Mouse (Mus musculus) G1E (cell line): ENCODE measurements at regions not wholly inside any gene's neighbourhood (a gene's known extent, or its start where the extent isn't known, plus 50 kb on each side); places are given as distances from the start of the nearest gene placed in this dataset.

Experiments
- ATAC-seq: 2 replicates; pipeline ENCODE4 v1.8.0; 2016; ENCODE audit warnings: mild to moderate bottlenecking; ENCODE audit not compliant: insufficient number of reproducible peaks, poor library complexity, low FRiP score, severe bottlenecking; ENCODE audit errors: extremely low read depth
- DNase-seq: peaks from one replicate; pipeline ENCODE4 v3.0.0; 2012; ENCODE audit warnings: low spot score
- H3K27me3 ChIP-seq: 2 replicates; pipeline ENCODE4 v1.6.1; 2012; ENCODE audit warnings: mild to moderate bottlenecking, low read length, inconsistent platforms; ENCODE audit not compliant: insufficient read depth
- H3K36me3 ChIP-seq: replicated peaks from 2 replicates; pipeline ENCODE3; 2012; ENCODE audit warnings: mild to moderate bottlenecking, inconsistent platforms
- H3K4me1 ChIP-seq: 2 replicates; pipeline ENCODE4 v1.6.1; 2012; ENCODE audit warnings: low read depth, low read length, inconsistent platforms, mixed read lengths; ENCODE audit not compliant: insufficient read depth
- H3K4me3 ChIP-seq: 2 replicates; pipeline ENCODE4 v1.5.1; 2012; ENCODE audit warnings: low read depth, mild to moderate bottlenecking, inconsistent platforms, low read length, moderate library complexity, mixed read lengths
- H3K9me3 ChIP-seq: replicated peaks from 2 replicates; pipeline ENCODE4 v1.6.1; 2012; ENCODE audit warnings: inconsistent platforms
- CTCF ChIP-seq: IDR thresholded peaks from 2 replicates; pipeline ENCODE4 v1.5.1; 2012; ENCODE audit warnings: low read depth, low read length, inconsistent platforms, mixed read lengths
- GATA1 ChIP-seq: IDR thresholded peaks from 2 replicates; pipeline ENCODE4 v1.6.1; 2012; ENCODE audit warnings: borderline replicate concordance, low read length, inconsistent platforms, mixed read lengths
- GATA2 ChIP-seq: IDR thresholded peaks from 2 replicates; pipeline ENCODE4 v1.6.1; 2012; ENCODE audit warnings: low read depth, low read length, inconsistent platforms, borderline replicate concordance
- POLR2AphosphoS5 ChIP-seq: IDR thresholded peaks from 2 replicates; pipeline ENCODE4 v1.6.1; 2012; ENCODE audit warnings: low read depth, low read length, inconsistent platforms; ENCODE audit not compliant: insufficient replicate concordance
- TAL1 ChIP-seq: conservative IDR thresholded peaks from 2 replicates; pipeline ENCODE4 v1.6.1; 2012; ENCODE audit warnings: low read depth, low read length, inconsistent platforms, mixed read lengths

- H3K36me3 ChIP-seq: no peaks in the 10 kb centered on the region
- TF ChIP-seq GATA2: no peak
- TF ChIP-seq CTCF: no peak
- TF ChIP-seq TAL1: no peak
- no peak for TF ChIP-seq GATA1
- TF ChIP-seq POLR2AphosphoS5: no peak
- no peaks in the 10 kb centered on the region for H3K9me3 ChIP-seq
- ATAC-seq (no peak), DNase-seq (no peak)
- no peaks in the 10 kb centered on the region for H3K4me1 ChIP-seq
- no peaks in the 10 kb centered on the region for H3K27me3 ChIP-seq
- no peak overlapping the region for H3K4me3 ChIP-seq
Measured at GRCm38 (mm10) chr4:10242117-10242516, 632.2 kb upstream of the 2610301B20Rik start.

- Histone ChIP-seq H3K4me3 (no peak overlapping the region), H3K27me3 (no peaks in the 10 kb centered on the region), H3K36me3 (no peaks in the 10 kb centered on the region), H3K4me1 (no peaks in the 10 kb centered on the region), H3K9me3 (no peaks in the 10 kb centered on the region)
- no peak for DNase-seq
- no peak for ATAC-seq
- no peak for TF ChIP-seq TAL1
- TF ChIP-seq GATA2: no peak
- TF ChIP-seq CTCF: no peak
- TF ChIP-seq POLR2AphosphoS5: no peak
- TF ChIP-seq GATA1: no peak
Measured at GRCm38 (mm10) chr4:10242909-10243308, 631.4 kb upstream of the 2610301B20Rik start.

- DNase-seq: no peak
- Histone ChIP-seq H3K27me3 (0 out of 2 replicates have a peak, but pooled peaks cover 4% of the 10 kb centered on the region), H3K4me3 (no peak overlapping the region), H3K4me1 (no peaks in the 10 kb centered on the region), H3K36me3 (no peaks in the 10 kb centered on the region), H3K9me3 (no peaks in the 10 kb centered on the region)
- TF ChIP-seq CTCF (no peak), POLR2AphosphoS5 (no peak), TAL1 (no peak), GATA2 (no peak), GATA1 (no peak)
- ATAC-seq: no peak
Measured at GRCm38 (mm10) chr4:10254029-10254690, 620.1 kb upstream of the 2610301B20Rik start.

- no peak for TF ChIP-seq GATA2
- TF ChIP-seq TAL1: no peak
- TF ChIP-seq CTCF: no peak
- no peak for TF ChIP-seq GATA1
- no peak for TF ChIP-seq POLR2AphosphoS5
- H3K36me3 ChIP-seq: no peaks in the 10 kb centered on the region
- 0 out of 2 replicates have a peak, but pooled peaks cover 4% of the 10 kb centered on the region for H3K27me3 ChIP-seq
- DNase-seq: no peak
- no peaks in the 10 kb centered on the region for H3K4me1 ChIP-seq
- no peak overlapping the region for H3K4me3 ChIP-seq
- ATAC-seq: no peak
- H3K9me3 ChIP-seq: no peaks in the 10 kb centered on the region
Measured at GRCm38 (mm10) chr4:10257537-10257936, 616.8 kb upstream of the 2610301B20Rik start.

- H3K9me3 ChIP-seq: no peaks in the 10 kb centered on the region
- no peak for ATAC-seq
Measured at GRCm38 (mm10) chr4:10260351-10260750, 613.9 kb upstream of the 2610301B20Rik start.

GRCm38 (mm10) chr4:10265942-10266341 is 608.4 kb upstream of the 2610301B20Rik start:
- Histone ChIP-seq H3K27me3 (no peaks in the 10 kb centered on the region), H3K4me3 (no peak overlapping the region), H3K9me3 (no peaks in the 10 kb centered on the region), H3K4me1 (no peaks in the 10 kb centered on the region), H3K36me3 (no peaks in the 10 kb centered on the region)
- no peak for DNase-seq
- TF ChIP-seq TAL1 (no peak), GATA1 (no peak), POLR2AphosphoS5 (no peak), CTCF (no peak), GATA2 (no peak)
- no peak for ATAC-seq

More at GRCm38 (mm10) chr4:10260351-10260750, 613.9 kb upstream of the 2610301B20Rik start:
- TF ChIP-seq GATA1 (no peak), GATA2 (no peak), CTCF (no peak), POLR2AphosphoS5 (no peak), TAL1 (no peak)
- Histone ChIP-seq H3K27me3 (no peaks in the 10 kb centered on the region), H3K4me1 (no peaks in the 10 kb centered on the region), H3K4me3 (no peak overlapping the region), H3K36me3 (no peaks in the 10 kb centered on the region)
- DNase-seq: no peak
